Mouse (Mus musculus) ovary, postnatal 36 days (tissue): Measurements from ENCODE around the gene Hist2h2be.

Experiments
- DNase-seq: peaks from one replicate; pipeline ENCODE4 v3.0.0; 2022; ENCODE audit warnings: low spot score, mixed read lengths

The Hist2h2be gene

DNA sequence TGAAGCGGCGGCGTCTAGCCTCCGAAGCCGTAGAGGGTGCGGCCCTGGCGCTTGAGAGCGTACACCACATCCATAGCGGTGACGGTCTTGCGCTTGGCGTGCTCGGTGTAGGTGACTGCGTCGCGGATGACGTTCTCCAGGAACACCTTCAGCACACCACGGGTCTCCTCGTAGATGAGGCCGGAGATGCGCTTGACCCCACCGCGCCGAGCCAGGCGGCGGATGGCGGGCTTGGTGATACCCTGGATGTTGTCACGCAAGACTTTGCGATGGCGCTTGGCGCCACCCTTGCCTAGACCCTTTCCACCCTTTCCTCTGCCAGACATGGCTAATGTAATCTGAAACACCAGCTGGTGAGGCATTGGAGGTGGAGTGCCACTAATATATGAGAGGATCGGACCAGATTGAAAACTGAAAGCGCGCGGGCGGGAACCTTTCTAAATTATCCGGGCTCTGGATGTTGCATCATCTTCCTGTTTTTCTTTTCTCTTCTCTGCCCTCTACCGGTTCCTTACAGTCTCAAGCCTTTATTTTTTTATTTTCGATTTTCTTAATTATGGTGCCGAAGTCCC is 42.1 kb downstream of the Hist2h2be start, which contains the start of gene Hist2h4:
Hist2h4 (minus strand) TSS at position 333 of the 572 bp plus-strand sequence.
- DNase-seq = peak; percentile 91

DNA sequence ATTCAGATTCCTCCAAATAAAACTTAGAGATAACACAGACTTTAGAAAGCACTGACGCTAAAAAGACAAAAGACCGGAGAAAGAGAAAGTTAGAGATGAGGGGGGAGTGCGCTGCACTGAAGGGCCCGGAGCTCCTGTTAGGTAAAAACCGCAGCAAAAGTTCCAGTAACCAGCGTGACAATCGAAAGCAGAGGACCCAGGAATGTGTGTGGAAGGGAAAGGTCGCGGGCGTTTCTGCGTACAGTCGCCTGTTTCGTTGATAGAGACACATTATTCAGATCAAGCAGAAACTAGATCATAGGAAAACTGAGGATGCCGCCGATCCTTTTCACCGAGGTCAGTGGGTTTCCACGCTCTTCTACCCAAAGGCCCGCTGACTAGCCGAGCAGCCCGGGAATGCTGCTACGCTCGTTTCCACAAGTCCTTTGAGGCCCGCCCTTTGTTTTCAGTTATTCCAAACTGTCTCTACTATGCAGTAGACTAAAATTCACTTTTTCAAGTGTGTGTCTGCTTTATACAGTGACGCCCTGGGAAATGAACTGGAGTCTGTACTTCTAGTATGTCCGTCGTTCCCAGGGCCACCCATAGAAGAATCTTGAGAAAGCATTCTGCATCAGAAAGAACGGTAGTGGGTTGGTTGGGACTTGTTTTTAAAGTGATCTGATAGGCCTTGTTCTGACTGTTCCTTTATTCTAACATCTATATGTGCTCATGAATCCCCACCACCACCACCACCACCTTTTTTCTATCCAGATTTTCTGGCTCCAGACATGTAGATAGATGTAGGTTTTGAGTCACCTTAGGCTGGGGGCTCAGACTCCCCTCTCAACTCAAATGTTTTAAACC is 42.9 kb downstream of the Hist2h2be start:
- DNase-seq = peak; percentile 50

- DNase-seq = no peak
Observed at GRCm38 (mm10) chr3:96264404-96264949, 43.6 kb downstream of the Hist2h2be start.

GRCm38 (mm10) chr3:96266132-96266710 is 45.3 kb downstream of the Hist2h2be start:
- no peak for DNase-seq

DNA sequence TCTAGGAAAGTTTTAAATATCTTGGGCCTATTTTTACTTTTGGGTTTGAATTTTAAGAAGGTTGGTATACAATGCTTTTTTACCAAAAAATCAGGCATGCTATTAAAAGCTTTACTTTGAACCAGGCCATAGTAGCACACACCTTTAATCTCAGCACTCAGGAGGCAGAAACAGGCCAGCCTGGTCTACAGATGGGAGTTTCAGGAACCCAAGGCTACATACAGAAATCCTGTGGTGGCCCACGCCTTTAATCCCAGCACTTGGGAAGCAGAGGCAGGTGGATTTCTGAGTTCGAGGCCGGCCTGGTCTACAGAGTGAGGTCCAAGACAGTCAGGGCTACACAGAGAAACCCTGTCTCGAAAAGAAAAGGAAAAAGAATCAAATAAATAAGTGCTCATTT is 46.6 kb downstream of the Hist2h2be start:
- no peak for DNase-seq

DNA sequence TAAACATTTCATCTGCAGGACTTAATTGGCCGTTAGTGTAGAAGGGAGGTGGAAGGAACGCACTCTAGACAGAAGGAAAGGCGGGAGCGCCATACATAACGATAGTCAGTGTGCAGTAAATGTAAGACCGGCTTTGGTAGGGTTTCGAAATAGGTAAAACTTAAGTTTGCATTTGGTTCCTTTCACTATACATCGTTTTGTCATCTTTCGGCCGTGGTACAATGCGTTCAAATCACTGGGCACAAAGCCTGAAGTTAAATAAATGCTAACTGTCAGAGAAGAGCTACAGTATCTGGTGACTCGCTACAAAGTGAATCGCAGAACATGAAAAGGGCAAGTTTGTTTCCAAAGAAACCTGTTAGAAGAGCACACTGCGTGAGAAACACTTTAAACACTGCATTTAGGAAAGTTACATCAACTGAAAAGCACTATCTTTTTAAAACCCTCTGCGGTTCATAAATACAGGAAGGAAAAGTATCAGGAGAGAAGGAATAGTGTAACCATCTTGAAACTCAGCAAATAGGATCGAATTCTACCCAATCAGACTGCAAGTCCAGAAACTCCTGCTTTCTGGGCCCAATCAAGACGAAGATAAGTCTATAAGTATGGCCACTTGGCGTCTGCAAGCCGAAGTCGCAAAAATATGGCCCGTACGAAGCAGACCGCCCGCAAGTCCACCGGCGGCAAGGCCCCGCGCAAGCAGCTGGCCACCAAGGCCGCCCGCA is 47.3 kb downstream of the Hist2h2be start, which contains the start of gene Hist2h3b:
Hist2h3b (plus strand) TSS at position 604 of the 725 bp plus-strand sequence.
- DNase-seq = peak; percentile 80

DNA sequence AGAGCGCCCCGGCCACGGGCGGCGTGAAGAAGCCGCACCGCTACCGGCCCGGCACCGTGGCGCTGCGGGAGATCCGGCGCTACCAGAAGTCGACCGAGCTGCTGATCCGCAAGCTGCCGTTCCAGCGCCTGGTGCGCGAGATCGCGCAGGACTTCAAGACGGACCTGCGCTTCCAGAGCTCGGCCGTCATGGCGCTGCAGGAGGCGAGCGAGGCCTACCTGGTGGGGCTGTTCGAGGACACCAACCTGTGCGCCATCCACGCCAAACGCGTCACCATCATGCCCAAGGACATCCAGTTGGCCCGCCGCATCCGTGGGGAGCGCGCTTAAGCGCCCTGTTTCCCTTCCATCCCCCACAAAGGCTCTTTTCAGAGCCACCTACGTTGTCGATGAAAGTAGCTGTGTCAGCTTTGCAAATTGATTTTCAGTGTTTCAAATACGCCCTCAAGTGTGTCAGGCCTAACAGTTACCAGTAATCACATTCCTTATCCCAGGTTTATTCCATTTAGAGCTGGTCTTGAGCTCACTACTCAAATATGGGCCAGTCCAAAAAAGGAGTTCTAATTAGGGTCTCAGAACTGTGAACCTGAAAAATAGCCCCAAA is 48.0 kb downstream of the Hist2h2be start:
- peak; percentile 25 for DNase-seq

DNA sequence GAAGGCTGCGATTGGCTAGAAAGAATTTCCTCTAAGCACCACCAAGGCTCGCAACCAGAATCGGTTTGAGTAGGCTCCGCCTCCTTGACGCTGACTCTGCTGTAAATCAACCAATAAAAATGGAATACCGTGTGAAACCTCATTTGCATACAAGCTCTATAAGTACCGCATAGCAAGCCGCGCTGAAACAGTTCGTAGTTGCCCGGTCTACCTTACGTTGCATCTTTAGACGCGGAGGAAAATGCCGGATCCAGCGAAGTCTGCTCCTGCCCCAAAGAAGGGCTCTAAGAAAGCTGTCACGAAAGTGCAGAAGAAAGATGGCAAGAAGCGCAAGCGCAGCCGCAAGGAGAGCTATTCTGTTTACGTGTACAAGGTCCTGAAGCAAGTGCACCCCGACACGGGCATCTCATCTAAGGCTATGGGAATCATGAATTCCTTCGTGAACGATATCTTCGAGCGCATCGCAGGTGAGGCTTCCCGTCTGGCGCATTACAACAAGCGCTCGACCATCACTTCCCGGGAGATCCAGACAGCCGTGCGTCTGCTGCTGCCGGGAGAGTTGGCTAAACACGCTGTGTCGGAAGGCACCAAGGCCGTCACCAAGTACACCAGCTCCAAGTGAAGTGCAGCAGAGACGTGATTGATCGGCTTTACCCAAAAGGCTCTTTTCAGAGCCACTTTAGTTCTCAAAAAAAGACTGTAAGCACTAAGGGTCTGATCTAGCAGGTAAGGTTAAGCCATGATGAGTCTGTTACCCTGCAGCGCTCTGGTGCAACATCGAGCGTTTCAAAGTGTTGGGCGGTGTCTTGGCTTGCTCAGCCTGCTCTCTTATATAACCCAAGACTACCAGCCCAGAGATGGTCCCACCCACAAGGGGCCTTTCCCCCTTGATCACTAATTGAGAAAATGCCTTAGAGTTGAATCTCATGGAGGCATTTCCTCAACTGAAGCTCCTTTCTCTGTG is 48.9 kb downstream of the Hist2h2be start, which contains the start of gene Hist2h2bb:
Hist2h2bb (plus strand) TSS at position 242 of the 964 bp plus-strand sequence.
- peak; percentile 80 for DNase-seq
